Mouse (Mus musculus): ENCODE data around the gene Twf2.
"Not testable (repeated sequence)": the region's sequence is repeated elsewhere in the genome, so short reads cannot be mapped to it uniquely, and the experiment has no call there.

Twf2 gene

DNA sequence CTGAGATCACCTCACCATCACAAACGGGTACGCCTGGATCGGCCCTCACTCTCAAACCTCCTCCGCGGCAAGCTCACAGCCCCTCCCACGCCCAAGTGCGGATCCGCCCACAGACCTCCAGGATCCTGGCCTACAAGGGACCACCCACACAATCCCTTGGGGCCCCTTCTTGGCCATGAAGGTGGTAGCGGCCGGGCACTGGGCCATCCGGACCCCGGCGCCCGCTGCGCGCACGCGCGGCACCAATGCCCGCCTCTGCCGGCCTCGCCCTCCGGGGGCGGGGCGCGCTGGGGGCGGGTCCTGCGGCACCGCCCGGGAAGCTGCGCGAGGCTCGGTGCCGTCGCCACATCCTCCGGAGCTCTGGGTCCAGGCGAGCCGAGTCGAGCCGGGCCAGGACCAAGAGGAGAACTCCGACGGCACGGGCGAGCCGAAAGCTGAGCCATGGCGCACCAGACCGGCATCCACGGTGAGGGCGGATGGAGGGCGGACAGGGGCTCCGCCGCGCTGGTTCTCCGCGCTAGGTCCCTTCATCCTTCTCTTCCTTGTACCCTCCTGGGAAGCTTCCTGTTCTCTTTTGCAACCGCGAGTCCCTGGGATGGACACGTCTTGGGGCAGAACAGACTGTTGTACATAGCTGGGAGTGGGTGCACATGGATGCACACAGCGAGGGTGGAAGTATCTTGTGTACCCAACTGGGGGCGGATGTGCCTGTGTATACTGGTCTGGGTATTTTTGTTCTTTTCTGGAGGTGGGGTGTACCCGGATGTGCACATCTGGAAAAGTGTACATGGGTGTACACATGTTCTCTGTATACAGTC is at the start of gene Twf2:
TSS of gene Twf2 (plus strand) at position 290 of the 818 bp plus-strand sequence.
- DNase-seq (ENCODE audit: low spot score in 2 of 2), result peak; percentile 70 to 81

DNA sequence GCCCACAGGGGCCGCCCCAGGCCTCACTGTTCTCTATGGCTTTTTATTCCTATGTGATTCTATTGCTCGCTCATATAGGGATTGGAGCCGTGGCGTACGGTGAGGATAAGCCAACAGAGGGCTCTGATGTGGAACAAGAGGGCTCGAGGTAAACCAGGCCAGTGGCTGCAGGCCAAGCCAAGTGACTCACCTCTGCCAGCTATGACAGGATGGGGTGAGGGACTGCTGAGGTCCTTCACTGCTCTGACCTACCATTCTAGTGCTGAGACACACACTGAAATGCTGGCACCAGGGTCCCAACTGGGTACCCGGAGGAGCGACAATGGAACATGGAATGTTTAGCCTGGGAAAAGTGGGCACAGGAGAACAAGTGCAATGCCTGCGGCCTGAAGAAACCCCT is 48.8 kb upstream of the Twf2 start:
- no peak for DNase-seq (ENCODE audit: low spot score in 2 of 2)

DNA sequence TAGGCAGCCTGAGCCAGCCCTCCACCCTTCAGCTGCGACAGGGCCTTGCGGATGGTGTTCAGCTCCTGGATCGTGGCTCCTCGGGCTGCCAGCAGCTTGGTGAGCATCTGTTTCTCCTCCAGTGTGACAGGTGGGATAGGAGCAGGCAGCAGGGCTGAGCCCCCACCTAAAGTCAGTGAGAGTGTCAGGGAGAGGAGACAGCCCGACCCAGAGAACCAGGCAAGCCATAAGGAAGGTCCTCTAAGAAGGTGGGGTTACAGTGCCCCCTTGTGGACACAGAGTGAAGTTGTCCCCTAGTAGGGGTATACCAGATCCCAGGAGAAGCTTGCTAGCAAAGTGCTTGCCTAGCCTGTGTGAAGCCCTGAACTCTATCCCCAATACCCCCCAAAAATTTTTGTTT is 46.5 kb upstream of the Twf2 start:
- no peak for DNase-seq (ENCODE audit: low spot score in 2 of 2)

DNA sequence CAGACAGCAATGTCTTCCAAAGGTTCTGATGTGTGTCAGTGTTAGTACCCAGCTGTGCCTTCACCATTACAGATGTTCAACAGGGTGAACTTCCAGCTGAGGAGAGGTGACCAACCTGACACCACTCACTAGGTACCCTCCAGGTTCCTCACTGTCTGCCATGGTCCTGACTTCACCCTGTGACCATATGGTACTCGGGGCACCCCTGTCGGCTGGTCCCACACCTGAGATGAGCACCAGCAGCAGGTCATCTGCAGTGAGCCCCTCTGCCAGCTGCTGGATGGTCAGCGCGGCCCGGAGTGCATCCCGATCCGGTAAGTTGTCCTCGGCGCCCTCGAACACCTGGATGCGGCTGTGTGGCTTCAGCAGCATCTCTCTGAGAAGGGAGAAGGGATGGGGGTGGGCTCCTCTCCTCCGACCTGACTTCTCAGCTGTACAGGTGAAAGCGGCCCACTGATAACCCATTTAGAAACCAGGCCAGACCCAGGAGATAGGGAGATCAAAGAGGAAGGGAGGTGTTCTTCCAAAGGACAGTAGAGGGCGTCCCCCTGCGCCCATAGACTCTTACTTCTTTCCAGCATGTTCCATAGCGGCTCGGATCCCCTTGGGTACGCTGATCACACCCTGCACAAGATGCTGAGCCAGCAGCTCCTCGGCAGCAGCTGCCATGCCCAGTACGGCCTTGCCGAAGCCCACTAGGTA is 45.8 kb upstream of the Twf2 start:
- DNase-seq (ENCODE audit: low spot score in 2 of 2), result no peak

DNA sequence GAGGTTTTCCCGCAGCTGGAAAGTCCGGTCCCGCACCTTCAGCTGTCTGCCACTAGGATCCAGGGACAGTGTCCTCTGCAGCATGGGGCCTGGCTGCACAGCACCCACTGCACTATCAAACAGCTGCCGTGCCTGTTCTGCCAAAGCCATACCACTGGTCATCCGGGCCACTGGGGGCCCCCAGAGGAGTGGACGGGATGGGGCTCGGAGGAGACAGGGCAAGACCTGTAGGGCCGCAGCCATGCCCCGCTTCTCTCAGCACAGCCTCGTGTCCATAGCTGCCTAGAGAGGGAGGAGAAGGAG is 45.3 kb upstream of the Twf2 start:
- no peak for DNase-seq (ENCODE audit: low spot score in 2 of 2)

DNA sequence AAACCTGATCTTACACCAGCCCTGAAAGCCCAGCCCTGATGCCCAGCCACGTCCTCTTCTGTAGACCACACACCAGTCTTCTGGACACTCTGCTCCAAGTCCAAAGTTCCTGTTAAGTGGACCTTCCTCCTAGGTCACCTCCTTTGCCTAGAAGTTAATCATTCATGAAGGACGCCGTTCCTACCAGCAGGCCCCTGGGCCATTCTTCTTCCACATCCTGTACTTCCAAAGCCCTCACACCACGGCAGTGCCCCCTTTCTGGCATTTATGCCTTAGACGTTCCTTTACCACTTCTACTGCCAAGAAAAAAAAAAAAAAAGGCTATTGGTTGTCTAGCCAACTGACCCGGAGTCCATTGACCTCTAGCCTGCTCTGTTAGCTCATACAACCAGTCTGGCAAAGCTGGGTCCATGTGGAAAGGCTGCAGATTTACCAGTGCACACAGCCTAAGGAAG is 44.8 kb upstream of the Twf2 start, which contains the start of gene Glyctk:
TSS of gene Glyctk (minus strand) at position 102 of the 455 bp plus-strand sequence.
- no peak for DNase-seq (ENCODE audit: low spot score in 2 of 2)

DNA sequence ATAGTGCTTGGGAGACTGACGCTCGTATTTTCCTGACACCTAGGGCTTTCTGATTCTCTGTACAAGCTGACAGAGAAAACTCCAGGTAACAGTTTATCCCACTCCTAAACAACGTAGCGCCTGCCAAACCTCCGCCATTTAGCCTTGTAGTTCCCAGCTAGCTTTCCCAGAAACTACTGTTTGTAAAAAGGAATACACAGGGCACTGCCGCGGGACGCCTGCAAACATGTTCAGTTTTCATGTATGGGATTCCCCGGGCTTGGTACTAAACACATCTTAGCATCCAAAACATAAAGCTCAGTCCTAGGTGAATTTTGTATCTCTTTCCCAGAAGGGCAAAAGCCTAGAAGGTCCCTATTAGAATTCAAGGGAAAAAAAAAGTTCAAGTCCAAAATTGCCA is 43.7 kb upstream of the Twf2 start:
- no peak for DNase-seq (ENCODE audit: low spot score in 2 of 2)

DNA sequence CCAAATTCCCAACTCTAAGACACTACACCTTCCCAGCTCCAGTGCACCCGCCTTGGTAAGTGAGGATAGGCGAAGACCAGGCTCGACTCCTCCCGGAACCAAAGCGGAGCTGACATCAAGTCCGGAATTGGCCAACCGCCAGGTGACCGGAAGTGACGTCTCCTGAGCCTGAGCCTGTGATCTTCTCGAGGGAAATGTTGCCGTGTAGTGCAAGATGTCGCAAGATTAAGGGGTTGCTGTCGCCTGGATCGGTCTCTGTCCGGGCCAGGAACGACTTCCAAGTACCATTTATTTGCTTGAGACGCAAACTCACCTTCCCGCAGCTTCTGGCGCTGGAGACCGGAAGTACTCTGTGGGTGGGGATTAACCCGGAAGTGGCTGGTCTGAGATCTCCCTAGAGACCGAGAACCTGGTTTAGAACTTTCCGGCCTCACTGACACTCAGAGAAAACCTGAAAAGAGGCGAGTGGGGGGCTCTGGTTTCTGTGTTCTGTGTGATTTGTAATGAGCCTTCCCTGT is 43.1 kb upstream of the Twf2 start:
- DNase-seq (ENCODE audit: low spot score in 2 of 2), result peak; percentile 93 to 97

DNA sequence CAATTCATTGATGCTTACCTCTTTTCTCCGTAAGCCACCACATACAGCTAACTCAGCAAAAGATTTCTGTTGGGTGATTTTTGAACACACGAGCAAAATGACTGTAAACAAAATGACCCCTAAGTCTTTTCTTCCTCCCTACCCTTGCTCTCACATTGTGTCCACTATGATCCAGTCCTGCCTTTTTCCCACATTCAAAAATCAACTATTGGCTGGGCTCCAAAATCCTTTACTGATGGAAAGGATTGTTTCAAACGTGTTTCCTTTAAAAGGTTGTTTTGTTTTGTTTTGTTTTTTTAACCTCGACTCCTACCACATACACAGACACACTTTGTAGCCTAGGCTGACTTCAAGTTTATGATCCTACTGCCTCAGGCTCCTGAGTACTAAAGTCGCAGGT is 42.5 kb upstream of the Twf2 start:
- no peak for DNase-seq (ENCODE audit: low spot score in 2 of 2)

DNA sequence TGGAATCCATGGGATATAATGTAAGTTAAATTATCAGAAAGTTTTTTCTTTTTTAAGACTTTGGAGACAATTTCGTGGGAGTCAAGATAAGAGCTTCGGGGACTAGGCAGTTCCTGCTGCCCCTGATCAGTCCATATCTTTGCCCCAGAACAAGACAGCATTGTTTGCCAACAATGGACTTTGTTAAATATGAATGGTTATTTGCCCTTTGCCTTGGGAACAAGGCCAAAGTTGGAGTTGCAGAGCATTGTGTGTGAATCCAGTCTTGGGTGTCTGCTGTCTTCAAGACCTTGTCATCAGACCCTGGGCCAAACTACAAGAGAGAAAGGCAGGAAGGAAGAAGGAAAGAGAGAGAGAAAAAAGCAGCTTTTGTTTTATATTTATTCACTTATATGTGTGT is 36.2 kb upstream of the Twf2 start:
- no peak for DNase-seq (ENCODE audit: low spot score in 2 of 2)

DNA sequence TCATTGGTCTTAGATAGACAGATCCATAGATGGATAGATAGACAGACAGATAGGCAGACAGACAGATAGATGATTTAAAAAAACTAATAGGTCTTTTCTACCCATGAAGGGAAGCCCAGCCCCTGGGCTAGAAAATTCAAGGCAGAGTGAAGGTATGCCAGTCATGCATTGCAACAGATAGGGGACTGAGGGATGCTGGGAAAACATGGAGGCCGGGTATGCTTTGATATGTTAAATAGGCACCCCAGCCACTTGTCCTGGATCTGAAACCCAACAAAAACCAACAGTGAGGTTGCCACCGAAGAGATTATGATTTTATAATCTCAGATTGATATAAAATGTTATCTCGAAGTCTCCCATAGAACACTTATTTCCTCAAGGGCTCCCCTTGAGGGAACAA is 35.7 kb upstream of the Twf2 start:
- DNase-seq (ENCODE audit: low spot score in 2 of 2), result no peak

DNA sequence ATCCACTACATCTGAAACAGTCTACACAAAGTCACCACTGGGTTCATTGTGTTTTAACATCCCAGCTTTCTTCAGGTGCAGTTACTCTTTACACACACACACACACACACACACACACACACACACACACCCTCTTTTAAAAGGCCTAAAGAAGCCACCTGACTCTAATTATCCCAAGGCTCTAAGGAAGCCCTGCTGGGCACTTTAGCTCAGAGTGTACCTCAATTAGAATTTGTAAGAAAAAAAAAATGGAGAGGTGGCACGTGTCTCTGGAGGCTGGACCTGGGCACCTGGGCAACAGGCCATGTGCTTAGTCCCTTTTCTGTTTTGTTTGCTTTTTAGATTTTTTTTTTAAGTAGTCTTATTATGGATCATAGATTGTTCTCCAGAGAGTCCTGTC is 35.2 kb upstream of the Twf2 start:
- no peak for DNase-seq (ENCODE audit: low spot score in 2 of 2)

DNA sequence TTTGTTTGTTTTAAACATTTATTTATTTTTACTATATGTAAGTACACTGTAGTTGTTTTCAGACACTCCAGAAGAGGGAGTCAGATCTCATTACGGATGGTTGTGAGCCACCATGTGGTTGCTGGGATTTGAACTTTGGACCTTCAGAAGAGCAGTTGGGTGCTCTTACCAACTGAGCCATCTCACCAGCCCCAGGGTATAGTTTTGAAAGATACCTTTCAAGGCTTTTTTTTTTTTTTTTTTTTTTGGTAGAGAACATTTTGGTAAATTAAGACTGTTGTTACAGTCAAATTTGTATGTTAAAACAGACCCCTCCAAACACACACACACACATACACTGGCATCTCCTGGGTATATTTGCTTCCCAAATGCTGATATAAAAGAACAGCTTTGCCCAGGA is 33.9 kb upstream of the Twf2 start:
- not testable (repeated sequence) for DNase-seq (ENCODE audit: low spot score in 2 of 2)

DNA sequence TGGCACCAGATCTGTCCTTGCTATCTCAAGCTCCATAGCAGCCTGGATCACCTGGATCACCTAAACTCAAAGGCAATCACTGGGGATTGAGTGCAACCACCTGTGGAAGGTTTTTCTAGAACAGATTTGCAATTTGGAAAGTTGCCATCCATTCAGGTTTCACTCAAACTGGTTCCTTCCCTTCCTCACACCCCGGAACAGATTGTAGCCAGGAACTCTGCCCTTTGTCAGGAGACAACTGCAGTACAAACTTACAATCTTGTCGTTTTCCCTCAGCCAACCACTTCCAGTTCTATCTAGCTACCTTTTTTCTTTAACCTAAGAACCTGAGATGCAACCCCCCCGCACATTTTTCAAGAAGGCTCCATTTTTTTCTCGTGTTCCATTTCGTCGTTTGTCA is 33.0 kb upstream of the Twf2 start:
- no peak for DNase-seq (ENCODE audit: low spot score in 2 of 2)

DNA sequence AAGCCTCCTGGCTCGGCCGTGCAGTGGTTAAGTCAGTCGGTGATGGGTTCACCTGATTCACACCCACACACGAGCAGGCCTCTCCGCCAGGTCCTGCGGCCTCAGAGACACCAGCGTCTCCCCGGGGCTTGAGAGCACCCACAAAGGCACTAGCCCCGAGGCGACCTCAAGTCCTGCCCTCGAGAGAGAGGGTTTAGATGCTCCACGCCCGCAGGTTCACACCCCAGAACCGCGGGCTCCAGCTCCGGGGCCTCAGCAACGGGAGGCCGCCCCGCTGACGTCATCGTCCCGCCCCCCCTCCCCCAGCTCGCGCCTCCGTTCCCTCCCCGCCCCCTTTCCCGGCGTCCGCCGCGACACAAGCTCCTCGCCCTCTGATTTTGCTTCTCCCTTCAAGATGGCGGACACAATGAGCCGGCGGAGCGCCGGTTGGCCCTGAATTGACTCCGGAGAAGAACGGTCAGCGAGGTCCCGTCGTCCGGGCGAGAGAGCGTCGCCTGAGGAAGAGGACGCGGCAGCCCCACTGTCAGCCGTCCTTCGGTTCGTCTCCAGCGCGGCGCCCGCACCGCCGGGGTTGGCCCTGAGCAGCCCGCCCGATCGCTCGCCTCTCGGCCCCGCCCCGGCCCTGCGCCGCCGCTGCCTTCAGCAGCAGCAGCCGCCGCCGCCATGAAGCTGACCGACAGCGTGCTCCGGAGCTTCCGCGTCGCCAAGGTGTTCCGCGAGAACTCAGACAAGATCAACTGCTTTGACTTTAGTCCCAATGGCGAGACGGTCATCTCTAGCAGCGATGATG is 32.2 kb upstream of the Twf2 start, which contains the start of gene Wdr82:
TSS of gene Wdr82 (plus strand) at position 373 of the 790 bp plus-strand sequence.
- peak; percentile 69 to 81 for DNase-seq (ENCODE audit: low spot score in 2 of 2)

DNA sequence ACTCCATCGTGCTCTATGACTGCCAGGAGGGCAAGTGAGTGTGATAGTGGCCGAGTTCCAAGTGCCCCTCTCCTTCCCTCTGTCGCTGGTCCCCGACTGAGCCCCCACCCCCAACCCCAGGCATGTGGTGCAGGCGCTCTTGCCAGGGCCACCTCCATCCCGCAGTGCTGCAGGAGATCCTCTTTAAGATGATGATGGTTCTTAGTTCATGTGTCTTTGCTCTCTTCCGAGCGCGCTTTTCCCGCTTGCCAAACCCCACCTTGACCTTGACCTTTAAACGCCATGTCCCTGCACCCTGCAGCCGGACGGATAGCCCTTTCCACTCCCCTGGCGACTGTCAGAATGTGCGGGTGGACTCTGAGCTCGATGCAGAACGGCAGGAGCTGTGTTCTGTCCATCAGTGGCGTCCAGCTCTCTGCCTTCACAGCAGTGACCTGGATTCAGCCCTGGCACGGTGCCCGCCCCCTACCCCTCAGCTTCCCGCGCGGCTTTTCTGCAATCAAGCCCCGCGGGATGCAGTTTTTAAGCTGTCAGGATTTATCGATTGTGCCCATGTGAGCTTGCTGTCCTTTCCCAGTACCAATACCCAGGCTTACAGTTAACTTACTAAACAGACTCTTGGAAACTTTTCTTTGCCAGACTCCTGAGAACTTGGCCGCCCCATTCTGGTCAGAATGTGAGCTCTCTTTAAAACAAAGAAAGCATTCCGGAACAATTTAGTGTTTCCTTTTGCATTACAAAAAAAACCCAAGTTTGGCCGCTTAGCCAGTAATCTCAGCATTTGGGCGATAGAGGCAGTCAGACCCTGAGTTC is 31.4 kb upstream of the Twf2 start:
- DNase-seq (ENCODE audit: low spot score in 2 of 2), result peak; percentile 37 to 52

DNA sequence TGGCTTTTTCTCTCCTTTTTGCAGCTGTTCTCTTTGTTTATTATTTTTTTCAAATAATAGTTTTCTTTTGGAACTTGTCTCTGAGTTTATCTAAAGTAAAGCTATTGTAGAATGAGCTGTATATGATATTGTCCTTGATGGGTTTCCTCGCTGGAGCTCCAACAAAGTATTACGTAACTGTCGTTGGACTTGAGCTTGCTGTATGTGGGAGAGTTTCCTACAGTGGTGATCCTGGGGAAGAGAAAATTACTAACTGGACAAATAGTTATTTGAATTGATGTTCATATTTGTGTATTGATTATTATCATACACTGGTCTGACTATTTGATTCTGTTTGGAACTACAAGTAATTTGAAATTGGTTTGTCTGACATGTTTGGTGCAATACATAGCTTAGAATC is 30.4 kb upstream of the Twf2 start:
- DNase-seq (ENCODE audit: low spot score in 2 of 2), result no peak

DNA sequence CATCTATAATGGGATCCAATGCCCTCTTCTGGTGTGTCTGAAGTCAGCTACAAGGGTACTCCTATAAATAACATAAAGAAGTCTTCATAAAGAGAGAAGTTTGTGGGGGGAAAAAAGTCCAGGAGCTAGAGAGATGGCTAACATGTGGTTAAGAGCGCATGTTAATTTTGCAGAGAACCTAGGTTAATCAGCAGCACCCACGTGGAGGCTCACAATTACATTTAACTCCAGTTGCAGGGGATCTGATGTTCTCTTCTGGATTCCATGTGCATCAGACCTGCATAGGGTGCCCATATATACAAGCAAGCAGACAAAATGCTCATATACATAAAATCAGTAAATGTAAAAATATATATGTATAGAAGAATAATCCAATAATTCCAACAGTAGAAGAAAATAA is 29.5 kb upstream of the Twf2 start:
- DNase-seq (ENCODE audit: low spot score in 2 of 2), result no peak

DNA sequence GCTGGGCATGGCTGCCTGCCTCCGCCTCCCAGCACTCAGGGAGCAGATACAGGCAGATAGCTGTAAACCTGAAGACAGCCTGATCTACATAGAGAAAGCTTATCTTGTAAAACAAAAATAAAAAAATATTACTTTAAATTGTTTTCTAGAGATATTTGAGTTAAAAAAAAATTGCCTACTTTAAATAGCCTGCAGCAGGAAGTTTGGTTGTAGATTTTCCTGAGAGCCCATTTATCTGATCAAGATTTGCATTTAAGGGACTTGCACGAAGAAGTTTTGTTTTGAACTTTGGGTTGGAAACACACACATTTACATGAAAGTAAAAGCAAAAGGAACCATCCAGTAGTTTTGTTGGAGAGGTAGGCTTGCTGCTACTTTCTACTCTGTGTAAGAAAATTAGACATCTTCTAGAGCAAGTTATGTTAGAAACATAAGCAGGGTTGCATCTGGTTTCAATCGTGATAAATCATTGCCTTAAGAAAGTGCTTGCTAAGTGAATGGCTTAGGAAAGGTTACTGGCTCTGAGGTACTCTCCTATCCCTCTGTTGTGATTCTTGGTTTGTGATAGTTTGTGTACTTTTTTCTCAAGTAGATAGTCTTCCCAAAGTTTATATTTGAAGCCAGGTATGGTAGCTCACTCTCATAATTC is 27.2 kb upstream of the Twf2 start:
- no peak for DNase-seq (ENCODE audit: low spot score in 2 of 2)

DNA sequence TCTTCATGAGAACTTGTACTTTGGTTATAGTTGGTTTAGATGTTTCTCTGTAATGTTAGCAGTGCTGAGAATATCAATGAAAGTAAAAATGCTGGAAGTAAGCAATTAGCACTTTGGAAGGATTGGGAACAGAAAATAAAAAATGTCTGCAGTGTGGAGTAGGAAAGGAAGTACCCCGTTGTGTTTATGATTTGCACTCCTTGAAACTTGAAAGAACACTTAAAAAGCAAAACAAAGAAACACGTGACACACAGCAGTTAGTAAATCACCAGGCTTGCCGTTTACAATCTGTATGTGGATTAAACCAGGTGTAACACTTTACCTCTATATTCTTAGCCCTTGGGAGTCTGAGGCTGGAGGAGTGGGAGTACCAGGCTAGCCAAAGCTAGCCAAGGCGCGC is 26.1 kb upstream of the Twf2 start:
- no peak for DNase-seq (ENCODE audit: low spot score in 2 of 2)

DNA sequence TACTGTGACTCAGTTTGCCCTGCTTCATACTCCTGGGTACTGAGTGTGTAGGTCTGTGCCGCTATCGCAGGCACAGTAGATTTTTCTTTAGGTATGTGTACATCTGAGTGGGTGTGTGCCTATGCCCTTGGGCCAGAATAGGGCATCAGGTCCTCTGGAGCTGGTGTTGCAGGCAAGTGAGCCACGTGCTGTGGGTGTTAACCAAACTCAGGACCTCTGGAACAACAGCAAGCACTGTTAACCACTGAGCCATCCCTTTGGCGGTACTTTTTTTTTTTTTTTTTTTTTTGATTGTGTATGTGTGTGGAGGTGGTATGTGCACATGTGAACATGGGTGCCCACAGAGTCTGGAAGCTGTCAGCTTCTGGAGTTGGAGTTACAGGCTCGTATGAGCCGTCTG is 25.1 kb upstream of the Twf2 start:
- DNase-seq (ENCODE audit: low spot score in 2 of 2), result no peak
